Mouse (Mus musculus) kidney, adult 18-20 months (tissue): ENCODE data around the gene Tet3.

Experiments
- DNase-seq: peaks from one replicate; pipeline ENCODE4 v3.0.0; 2021

Gene Tet3

GRCm38 (mm10) chr6:83439119-83439767 lies 19.6 kb downstream of the Tet3 start:
- DNase-seq: no peak

- no peak for DNase-seq
Observed at GRCm38 (mm10) chr6:83438584-83438983, 20.3 kb downstream of the Tet3 start.

GRCm38 (mm10) chr6:83437802-83438201 lies 21.1 kb downstream of the Tet3 start:
- DNase-seq: no peak

- no peak for DNase-seq
Observed at GRCm38 (mm10) chr6:83437225-83437624, 21.7 kb downstream of the Tet3 start.

GRCm38 (mm10) chr6:83436547-83436946 lies 22.3 kb downstream of the Tet3 start:
- no peak for DNase-seq

GRCm38 (mm10) chr6:83435174-83435573 lies 23.7 kb downstream of the Tet3 start:
- no peak for DNase-seq

GRCm38 (mm10) chr6:83433546-83433945 lies 25.3 kb downstream of the Tet3 start:
- DNase-seq: no peak

GRCm38 (mm10) chr6:83432966-83433365 lies 25.9 kb downstream of the Tet3 start:
- DNase-seq: no peak

GRCm38 (mm10) chr6:83427968-83428731 lies 30.7 kb downstream of the Tet3 start:
- DNase-seq: no peak

GRCm38 (mm10) chr6:83427512-83427911 lies 31.4 kb downstream of the Tet3 start:
- DNase-seq: no peak

- no peak for DNase-seq
Observed at GRCm38 (mm10) chr6:83426576-83426975, 32.3 kb downstream of the Tet3 start.

- DNase-seq: no peak
Observed at GRCm38 (mm10) chr6:83424053-83424404, 34.9 kb downstream of the Tet3 start.

- DNase-seq: no peak
Observed at GRCm38 (mm10) chr6:83423400-83424052, 35.4 kb downstream of the Tet3 start.

GRCm38 (mm10) chr6:83421866-83422649 lies 36.8 kb downstream of the Tet3 start:
- peak; percentile 83 for DNase-seq

- DNase-seq: no peak
Observed at GRCm38 (mm10) chr6:83419516-83419915, 39.4 kb downstream of the Tet3 start.

GRCm38 (mm10) chr6:83417531-83417930 lies 41.4 kb downstream of the Tet3 start:
- no peak for DNase-seq

GRCm38 (mm10) chr6:83417104-83417502 lies 41.8 kb downstream of the Tet3 start:
- DNase-seq: no peak

GRCm38 (mm10) chr6:83416261-83417103 lies 42.4 kb downstream of the Tet3 start:
- DNase-seq: no peak

- DNase-seq: no peak
Observed at GRCm38 (mm10) chr6:83415356-83415940, 43.4 kb downstream of the Tet3 start.

- no peak for DNase-seq
Observed at GRCm38 (mm10) chr6:83414601-83415355, 44.1 kb downstream of the Tet3 start.

- DNase-seq: no peak
Observed at GRCm38 (mm10) chr6:83413686-83414085, 45.2 kb downstream of the Tet3 start.
